Mouse (Mus musculus) left cerebral cortex, postnatal 36 days (tissue): ENCODE measurements around the gene Rasgrp1. TPM values are rescaled to one million over a fixed set of nuclear protein-coding genes. Genes with fewer than 3 reads are reported as not detected.

Experiments
- DNase-seq, 2 experiments: peaks; one replicate each; pipeline ENCODE4 v3.0.0; 2021 to 2022; ENCODE audit warnings: low spot score in 2 of 2, mixed read lengths in 1 of 2
- intact Hi-C: fragments of 180-260 bp; cut with DNase I; formaldehyde crosslinking; loops from one replicate; pipeline ENCODE4 v1.15.1; 2025
- total RNA-seq, 2 experiments: library from RNA; stranded (reverse); gene quantifications; 2 replicates each; pipeline ENCODE4 v1.2.3; 2021

Rasgrp1 gene
- total RNA-seq, 2 experiments from 2014 or later, result 330 to 351 TPM

DNA sequence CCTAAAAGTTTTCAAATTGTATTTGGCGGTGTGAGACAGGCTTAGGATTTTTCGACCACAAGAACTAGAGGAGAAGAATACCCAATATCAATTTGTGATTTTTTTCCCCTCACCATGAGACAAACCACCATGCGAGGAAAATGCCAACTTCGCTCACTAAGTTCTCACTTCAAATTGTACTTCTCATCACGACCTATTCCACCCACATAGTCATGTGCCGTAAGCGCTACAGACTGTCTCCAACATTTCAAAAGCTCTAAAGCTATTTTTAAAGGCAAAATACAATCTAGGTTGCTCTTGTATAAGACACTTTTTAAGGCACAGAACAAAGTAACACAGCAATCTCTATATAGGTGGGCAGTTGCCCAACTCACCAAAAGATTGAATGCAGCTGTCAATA, 4.9 kb downstream of the Rasgrp1 start:
- no peak for DNase-seq
- intact Hi-C loops, result no loop called here

DNA sequence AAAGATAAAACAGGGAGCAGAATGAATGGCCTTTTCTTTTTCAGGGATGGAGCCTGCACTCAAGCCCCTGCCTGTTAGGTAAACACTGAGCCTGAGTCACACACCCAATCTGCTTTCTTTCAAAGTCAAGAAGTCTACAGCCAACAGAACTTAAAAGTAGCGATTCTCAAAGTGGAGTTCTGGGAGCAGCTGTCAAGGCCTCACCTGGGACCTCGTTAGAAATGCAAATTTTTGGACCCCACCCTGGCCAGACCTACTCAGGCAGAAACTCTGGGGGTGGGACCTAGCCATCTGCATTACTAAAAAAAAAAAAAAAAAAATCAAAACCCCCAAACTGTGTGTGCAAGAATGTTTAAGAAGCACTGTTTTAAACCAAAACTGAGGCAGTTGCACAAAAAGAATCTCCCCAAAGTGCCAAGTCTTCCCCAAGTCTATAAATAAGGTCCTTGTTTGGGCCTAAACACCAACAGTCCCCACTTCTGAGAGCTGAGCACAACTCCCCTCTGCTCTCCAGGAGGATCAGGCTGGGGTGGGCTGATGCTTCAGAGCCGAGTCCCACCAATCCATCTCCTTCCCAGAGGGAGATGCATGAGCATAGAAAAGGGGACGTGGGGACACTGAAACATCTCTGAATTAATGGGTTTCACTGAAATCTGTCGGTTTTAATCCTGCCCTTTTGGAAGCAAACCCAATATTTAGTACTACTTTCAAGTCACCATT, 5.7 kb downstream of the Rasgrp1 start:
- no peak for DNase-seq
- intact Hi-C loops, result no loop called here

DNA sequence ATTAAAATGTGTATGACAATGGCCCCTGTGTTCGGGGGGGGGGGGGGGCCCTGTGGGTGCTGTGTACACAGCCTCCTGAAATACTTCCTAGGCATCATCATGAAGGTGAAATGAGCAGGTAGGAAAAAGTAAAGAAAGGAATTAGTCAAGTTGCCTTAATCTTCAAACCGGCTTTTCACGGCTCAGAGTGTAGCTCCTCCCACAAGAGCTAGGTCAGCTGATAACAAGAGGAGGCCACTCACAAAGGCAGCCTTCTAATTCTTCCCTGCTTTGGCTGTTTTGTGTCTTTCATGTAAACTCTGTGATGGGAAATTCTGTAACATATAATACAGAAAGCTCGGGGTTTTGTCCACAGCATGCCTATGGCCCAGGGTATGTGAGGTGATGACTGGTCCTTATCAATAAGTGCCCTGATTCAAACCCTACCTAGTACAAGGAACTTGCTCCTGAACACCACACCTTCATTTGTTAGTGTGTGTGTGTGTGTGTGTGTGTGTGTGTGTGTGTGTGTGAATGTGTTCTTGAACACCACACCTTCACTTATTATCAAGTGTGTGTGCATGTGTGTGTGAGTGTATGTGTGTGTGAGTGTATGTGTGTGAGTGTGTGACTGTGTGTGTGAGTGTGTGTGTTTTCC, 7.1 kb downstream of the Rasgrp1 start:
- intact Hi-C loops, result no loop called here
- DNase-seq, result no peak

DNA sequence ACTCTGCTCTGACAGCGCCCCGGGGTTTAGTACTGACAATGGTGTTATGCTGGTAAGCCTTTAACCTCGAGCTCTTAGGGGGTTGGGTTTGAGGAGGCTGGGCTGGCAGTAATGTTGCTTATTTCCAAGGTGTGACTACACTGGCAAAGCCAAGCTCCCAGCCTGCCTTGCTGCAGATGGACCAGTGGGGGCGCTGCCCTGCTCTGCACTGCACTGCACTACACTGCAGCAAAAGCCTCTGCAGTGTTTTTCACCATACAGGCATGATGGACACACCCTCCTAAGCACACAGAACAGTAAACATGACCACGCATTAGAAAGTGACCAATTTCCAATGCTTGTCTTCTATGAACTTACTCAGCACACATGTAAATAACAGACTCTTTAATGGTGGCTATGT, 11.2 kb downstream of the Rasgrp1 start:
- intact Hi-C loops, result no loop called here
- no peak for DNase-seq

DNA sequence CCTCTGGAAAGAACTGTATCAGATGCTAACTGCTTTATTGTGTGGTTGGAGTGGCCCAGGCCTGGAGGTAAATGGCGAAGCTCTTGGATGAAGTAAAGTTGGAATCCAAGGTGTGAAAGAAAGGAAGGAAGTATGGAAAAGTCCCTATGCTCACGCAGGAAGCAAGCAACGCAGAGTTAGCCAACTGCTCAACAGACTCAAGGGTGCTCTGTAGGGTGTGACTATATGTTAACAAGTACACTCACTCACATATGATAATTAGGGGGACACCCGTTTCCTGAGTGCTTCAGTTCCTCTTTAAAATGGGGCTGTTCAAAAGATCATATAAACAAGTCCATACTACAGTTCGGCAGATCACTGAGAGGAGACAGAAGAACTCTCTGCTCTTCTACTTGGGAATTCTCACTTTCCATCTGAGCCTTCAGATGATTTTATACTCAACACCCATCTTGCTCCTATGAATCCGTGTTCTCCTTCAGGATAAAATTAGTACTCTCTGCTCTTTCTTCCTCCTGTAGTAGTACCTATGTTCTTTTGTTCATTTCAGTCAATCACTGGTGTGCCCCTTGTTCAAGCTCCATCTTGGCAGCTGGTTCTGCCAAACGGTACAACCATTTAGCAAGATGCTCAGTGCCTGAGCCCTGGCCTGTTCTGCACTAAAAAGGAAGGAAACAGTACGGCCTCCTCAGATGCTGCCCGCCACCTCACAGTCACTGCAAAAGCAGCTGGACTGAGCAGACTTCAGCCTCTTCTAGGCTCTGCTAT, 14.1 kb downstream of the Rasgrp1 start:
- intact Hi-C loops, result no loop called here

DNA sequence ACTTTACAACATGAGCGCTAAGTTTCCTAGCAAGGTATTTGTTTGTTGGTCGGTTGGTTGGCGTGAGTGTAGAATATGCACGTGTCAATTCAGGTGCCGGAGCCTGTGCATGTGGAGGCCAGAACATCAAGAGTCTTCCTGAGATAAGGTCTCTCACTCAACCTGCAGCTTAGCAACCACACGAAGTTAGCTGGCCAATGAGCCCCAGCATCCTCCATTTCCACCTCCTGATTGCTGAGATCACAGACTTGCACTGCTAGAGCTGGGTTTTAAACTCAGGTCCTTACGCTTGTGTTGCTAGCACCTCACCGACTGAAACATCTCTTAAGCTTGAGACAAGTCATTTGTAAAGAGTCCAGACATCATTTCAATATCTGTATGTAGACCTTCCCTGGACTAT, 20.4 kb downstream of the Rasgrp1 start:
- DNase-seq, result no peak
- intact Hi-C loops, result no loop called here

More for the DNA sequence above, 14.1 kb downstream of the Rasgrp1 start:
- no peak for DNase-seq

DNA sequence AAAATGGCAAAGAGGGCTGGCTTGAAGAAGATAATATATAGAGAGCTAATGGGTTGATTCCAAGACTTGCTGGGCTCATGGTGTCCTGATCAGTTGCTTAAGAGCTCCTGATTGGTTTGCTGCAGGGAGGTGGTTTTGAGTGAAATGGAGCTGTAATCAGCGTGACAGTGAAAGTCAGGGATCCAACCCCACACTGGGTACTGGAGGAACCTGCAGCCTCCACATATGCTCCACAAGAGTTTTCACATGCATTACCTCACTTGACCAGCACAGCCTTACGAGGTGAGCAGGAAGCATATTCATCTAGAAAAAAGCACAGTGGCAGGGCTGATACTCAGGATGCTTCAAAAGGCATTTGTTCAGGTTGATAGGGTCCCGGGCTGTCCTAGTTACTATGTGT, 21.6 kb downstream of the Rasgrp1 start:
- intact Hi-C loops, result no loop called here
- DNase-seq, result no peak

DNA sequence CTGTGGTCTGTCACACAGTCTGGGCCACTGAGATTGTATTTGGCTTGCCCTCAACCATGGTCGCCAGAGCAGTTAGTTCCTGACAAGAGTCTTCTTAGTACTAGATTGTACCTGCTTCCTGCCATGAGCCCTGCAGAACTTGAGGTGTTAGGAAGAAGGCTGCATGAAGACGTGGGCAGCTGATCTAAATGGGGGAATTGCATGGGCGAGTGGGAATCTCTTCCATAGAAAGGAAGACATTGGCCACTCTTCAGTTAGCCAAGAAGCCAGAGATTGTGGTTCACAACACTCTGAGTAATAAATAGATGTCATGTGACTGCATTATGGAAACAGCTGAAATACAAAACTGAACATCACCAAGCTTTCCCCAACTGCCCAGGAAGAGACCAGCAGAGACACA, 23.8 kb downstream of the Rasgrp1 start:
- DNase-seq, result no peak
- intact Hi-C loops, result no loop called here

DNA sequence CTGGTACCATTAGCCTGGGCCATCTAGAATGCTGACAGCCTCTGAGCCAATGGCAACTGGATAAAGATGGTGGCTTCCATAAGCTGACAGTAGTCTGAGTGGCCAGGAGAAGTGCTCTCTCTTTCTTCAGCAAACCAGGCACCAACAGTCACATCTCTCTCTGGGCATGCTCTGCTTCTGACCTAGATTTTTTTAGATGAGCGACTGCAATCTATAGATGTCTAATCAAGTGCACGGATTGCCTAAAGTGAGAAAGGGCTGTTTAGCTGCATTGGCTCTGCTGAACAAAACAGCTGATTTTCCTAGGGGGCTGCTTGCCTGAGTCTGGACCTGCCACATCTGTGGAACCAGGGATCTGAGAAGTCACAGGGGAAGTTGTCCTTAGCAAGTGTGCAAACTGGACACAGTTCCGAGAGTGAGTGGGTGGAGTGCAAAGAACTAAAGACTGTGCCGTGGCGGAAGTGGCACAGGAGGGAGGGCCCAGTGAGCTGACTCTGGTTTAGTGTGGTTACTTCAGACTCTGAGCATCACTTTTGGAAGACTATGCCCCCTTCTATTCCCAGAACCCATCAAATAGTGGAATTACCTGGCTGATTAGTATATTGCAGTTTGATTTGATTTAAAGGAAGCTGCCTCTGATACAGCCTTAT, 29.1 kb downstream of the Rasgrp1 start:
- no peak for DNase-seq
- intact Hi-C loops, result no loop called here

DNA sequence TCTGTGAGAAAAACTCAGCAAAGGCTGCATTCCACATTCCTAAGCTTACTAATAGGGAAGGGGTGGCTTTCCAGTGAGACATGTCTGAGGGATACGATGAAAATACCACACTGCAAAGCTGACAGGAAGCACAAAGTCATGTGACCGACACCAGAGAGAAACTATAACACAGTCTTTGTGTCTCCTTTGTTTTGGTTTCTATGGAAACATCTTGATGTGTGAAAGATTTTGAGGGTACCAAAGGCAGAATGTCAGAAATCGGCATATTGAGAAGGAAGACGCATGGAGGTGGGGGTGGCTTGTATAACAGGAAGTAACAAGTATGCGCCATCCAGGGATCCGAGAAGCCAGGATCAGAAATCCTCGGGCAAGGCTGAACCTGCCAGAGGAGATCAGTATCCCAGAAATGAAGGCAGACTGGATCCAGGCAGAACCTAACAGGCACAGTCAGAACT, 30.3 kb downstream of the Rasgrp1 start:
- DNase-seq, result no peak
- intact Hi-C loops, result no loop called here

DNA sequence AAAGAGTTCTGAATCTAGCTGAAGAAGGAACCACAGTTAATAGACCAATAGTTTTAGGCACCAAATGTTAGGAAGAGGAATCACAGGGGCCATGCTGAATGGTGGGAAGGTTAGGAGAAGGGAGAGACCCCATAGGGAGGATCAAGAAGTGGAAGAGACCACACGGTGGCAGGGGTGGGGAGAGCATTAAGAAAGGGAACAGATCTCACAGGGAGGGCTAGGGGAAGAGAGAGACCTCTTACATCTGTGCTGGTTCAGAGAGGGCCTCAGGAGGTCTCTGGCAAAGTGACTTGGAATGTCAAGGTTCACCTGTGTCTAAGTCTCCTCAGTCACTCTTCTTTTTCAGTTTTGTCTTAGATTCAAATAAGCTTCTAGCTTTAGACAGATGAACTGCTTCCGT, 30.8 kb downstream of the Rasgrp1 start:
- intact Hi-C loops, result no loop called here
- DNase-seq, result no peak

DNA sequence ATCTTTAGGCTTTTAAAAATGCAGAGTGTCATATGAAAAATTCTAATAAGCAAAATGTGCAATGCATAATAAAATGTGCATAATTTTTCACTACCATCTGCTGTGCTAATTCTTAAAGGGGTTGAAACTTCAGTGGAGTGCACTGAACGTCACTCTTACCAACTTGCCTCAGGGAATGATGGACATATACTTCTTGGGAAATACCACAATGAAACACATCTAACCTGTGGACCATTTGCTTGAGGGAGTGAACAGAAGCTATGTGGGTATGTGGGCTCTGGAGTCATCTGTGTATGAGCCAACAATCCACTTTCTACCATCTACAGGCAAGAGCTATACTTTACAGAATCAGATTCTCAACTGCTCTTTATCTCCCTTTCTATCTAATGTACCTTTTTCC, 31.5 kb downstream of the Rasgrp1 start:
- no peak for DNase-seq
- intact Hi-C loops, result no loop called here

DNA sequence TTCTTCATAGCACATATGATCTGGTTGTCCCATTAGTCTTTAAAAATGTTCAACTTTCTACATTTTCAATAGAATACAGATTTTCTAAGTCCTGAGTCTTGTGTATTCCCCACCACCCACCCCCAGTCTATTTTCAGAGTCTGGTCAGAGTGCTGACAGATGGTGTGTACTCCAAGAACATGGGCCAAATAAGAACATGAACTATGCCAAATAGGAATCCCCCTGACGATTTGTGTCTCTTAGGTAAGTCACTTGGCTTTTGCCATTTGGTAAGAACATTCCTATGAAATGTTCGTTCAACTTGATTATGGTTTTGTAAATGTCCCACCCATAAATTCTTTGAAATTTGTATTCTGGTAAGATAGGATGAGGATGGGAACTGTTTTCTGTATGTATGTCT, 33.8 kb downstream of the Rasgrp1 start:
- intact Hi-C loops, result loop anchor here (10.0 kb wide), 1 partner anchor 76 kb away; no protein-coding TSS in a partner anchor
- DNase-seq, result no peak

DNA sequence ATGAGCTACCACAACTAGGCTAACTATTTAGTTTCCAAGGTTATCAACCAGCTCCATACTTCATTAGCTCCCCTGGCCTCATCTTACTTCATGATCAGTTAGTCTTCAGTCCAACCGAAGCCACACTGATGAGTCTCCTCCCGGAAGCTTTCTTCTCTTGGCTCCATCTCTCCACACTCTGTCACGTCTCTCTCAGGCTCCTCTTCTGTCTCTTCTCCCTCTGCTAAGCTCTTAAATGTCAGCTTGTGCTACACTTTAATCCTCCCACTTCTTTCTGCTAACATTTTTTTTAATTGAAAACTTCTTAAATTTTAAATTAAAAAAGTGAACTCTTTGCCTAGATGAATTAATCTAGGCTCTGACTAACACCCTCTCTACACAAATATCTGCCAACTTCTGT, 34.8 kb downstream of the Rasgrp1 start:
- no peak for DNase-seq
- intact Hi-C loops, result loop anchor here (10.0 kb wide), 1 partner anchor 77 kb away; no protein-coding TSS in a partner anchor

DNA sequence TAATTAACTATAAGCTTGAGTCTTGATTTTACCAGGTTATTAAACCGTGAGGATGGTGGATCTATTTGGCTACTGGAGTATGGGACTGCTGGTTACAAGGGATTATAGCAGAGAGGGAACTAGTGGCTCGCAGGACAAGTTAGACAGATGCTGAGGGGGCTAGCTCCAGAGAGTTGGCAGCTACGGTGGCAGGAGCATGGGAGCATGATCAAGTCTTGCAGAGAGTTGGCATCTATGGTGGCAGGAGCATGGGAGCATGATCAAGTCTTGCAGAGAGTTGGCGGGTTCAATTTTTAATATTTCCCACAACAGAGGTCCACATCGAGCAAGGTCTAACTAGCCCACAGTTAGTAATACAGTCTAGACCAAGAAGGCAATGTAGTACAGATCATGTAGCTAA, 37.9 kb downstream of the Rasgrp1 start:
- DNase-seq, result no peak
- intact Hi-C loops, result loop anchor here (10.0 kb wide), 1 partner anchor 80 kb away; no protein-coding TSS in a partner anchor

DNA sequence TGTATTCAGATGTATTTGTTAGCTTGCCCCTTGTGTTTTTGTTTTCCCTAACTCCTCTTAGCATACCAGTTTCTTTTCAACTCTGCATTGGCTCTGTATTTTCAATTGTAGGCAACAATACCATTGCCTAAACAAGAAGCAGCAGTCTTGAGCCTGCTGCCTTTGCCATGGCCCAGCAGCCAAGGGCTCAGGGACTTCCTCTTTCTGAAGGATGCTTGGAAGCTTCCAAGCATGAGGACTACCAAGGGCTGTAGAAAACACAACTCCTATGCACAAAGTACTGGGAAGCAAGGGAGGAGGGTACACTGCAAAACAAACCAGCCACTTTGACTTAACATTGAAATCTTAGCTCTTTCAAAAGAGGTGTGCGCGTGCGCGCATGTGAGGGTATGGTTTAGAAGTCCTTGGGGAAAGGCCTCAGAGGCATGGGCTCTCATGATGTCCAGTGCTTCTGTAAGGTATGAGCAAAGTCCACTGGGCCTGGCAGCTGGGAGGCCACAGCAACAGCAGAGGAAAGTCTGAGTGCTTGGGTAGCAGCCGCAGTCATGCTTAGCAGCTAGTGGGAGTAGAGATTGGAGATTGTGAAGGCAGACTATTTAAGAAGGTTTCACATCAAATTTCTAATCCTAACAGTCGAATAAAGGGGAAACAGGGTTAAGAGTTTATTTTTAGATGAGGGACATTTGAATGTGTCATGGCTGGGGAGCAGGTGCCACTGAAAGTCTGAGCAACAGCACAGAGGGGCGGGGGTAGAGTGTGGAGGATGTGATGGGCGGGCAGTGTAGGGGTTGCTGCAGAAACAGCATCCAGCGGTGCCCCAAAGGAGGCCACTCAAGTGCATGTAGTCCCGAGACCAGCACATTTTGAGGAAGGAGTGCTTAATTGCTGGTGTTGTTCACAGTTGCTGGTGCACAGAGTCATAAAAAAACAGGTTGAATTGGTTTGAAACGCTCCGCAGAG, 39.1 kb downstream of the Rasgrp1 start:
- intact Hi-C loops, result loop anchor here (10.0 kb wide), 1 partner anchor 81 kb away; no protein-coding TSS in a partner anchor
- no peak for DNase-seq

DNA sequence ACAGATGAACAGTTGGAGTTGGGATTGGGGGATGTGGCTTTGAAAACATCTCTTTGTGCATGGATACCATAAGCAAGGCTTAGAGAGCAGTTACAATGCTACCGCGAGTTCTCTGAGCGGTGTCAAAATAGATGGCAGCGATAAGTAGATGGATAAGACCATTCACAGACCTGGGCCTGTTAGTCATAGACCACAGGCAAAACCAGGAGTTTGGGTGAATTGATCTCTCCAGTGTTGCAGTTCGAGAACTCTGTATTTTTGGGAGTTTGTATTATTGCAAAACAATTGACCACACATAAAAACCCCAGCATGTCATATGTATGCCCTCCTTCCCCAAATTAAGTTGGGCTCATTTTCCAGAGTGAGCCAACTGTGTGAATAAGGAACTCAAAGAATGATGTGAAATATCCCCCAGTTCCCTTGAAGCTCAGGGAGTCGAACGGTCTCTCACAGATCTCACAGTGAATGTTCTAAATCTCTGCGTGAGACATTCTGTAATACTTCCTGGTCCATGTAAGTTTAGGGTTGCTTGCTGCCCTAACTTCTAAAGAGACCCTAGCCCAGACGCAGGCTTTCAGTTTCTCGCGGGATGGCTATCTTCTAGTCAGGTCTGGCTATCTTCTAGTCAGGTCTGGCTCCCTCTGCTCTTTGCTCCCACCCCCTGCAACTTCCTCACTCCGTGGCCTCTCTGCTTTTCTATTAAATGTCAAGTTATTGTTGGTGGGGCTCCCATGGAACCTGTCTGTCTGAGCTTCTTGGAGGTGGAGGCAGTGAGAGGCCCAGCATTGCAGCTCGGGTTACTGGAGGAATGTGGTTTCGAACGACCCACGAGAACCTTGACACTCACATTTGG, 43.0 kb downstream of the Rasgrp1 start:
- intact Hi-C loops, result loop anchor here (10.0 kb wide), 1 partner anchor 85 kb away; no protein-coding TSS in a partner anchor
- no peak for DNase-seq

DNA sequence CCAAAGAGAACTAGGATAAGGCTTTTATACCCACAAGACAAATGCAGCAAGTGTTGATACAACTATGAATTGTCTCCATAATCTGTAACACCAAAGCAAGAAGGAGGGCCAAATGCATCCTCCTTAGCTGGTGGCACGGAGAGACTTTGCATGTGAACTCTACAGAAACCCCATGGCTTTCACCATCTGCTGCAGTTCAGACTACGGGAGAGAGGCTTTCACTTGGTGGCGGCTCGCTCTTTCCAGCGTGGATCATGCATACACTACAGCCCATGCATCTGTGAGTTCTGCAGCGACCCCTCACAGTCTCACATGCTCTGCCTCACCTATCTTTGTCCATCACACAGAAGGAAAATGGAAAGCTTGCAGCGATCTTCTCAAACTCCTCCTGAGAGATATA, 54.5 kb downstream of the Rasgrp1 start:
- no peak for DNase-seq
- intact Hi-C loops, result no loop called here
